Mouse (Mus musculus): Measurements from ENCODE around the gene Tmem213.

DNA sequence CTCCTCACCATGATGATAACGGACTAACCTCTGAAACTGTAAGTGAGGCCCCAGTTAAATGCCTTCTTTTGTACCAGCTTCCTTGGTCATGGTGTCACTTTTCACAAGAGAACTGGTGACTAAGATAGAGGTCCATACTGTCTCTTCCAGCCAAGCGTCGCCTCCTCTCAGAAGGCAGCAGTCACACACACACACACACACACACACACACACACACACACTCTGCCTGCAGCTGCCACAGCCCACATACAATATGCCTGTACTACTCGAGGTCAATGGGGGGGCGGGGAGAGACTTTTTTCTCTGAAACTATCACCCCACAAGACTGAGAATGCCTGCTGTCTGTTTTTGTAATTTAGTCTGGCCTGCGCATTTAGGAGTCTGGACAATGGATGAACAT lies 55.6 kb downstream of the Tmem213 start:
- TF ChIP-seq CTCF (IDR thresholded peaks at IDR 0.05; ENCODE audit: low read depth, low read length) (no peak), POLR2A (IDR thresholded peaks at IDR 0.05; ENCODE audit: extremely low read depth, insufficient read depth, low read length) (no peak)
